Mouse (Mus musculus): ENCODE data around the gene Mylk3. TPM values are rescaled to one million over a fixed set of nuclear protein-coding genes. Genes with fewer than 3 reads are reported as not detected.

Gene Mylk3
- polyA plus RNA-seq, 1 experiment, result 0.14 TPM

- TF ChIP-seq CTCF (IDR thresholded peaks at IDR 0.05; ENCODE audit: borderline replicate concordance, extremely low read depth, insufficient read depth, insufficient read length) (no peak), POLR2A (IDR thresholded peaks at IDR 0.05; ENCODE audit: borderline replicate concordance, extremely low read depth, insufficient read depth, insufficient read length, poor library complexity, severe bottlenecking) (no peak)
- no peak for DNase-seq (ENCODE audit: low read depth)
Observed at GRCm38 (mm10) chr8:85380824-85381209, 5.3 kb downstream of the Mylk3 start.

- DNase-seq (ENCODE audit: low read depth), result no peak
- TF ChIP-seq CTCF (IDR thresholded peaks at IDR 0.05; ENCODE audit: borderline replicate concordance, extremely low read depth, insufficient read depth, insufficient read length) (no peak), POLR2A (IDR thresholded peaks at IDR 0.05; ENCODE audit: borderline replicate concordance, extremely low read depth, insufficient read depth, insufficient read length, poor library complexity, severe bottlenecking) (no peak)
Observed at GRCm38 (mm10) chr8:85380123-85380823, 5.9 kb downstream of the Mylk3 start.

- peak; percentile 39 for DNase-seq (ENCODE audit: low read depth)
- TF ChIP-seq POLR2A (IDR thresholded peaks at IDR 0.05; ENCODE audit: borderline replicate concordance, extremely low read depth, insufficient read depth, insufficient read length, poor library complexity, severe bottlenecking), result no peak
- no peak for TF ChIP-seq CTCF (IDR thresholded peaks at IDR 0.05; ENCODE audit: borderline replicate concordance, extremely low read depth, insufficient read depth, insufficient read length)
Observed at GRCm38 (mm10) chr8:85379142-85379781, 6.9 kb downstream of the Mylk3 start.

- DNase-seq (ENCODE audit: low read depth), result no peak
- TF ChIP-seq CTCF (IDR thresholded peaks at IDR 0.05; ENCODE audit: borderline replicate concordance, extremely low read depth, insufficient read depth, insufficient read length) (no peak), POLR2A (IDR thresholded peaks at IDR 0.05; ENCODE audit: borderline replicate concordance, extremely low read depth, insufficient read depth, insufficient read length, poor library complexity, severe bottlenecking) (no peak)
Observed at GRCm38 (mm10) chr8:85376516-85376915, 9.6 kb downstream of the Mylk3 start.

- DNase-seq (ENCODE audit: low read depth), result no peak
- TF ChIP-seq POLR2A (IDR thresholded peaks at IDR 0.05; ENCODE audit: borderline replicate concordance, extremely low read depth, insufficient read depth, insufficient read length, poor library complexity, severe bottlenecking) (no peak), CTCF (IDR thresholded peaks at IDR 0.05; ENCODE audit: borderline replicate concordance, extremely low read depth, insufficient read depth, insufficient read length) (no peak)
Observed at GRCm38 (mm10) chr8:85374286-85374685, 11.9 kb downstream of the Mylk3 start.

- TF ChIP-seq CTCF (IDR thresholded peaks at IDR 0.05; ENCODE audit: borderline replicate concordance, extremely low read depth, insufficient read depth, insufficient read length) (no peak), POLR2A (IDR thresholded peaks at IDR 0.05; ENCODE audit: borderline replicate concordance, extremely low read depth, insufficient read depth, insufficient read length, poor library complexity, severe bottlenecking) (no peak)
- no peak for DNase-seq (ENCODE audit: low read depth)
Observed at GRCm38 (mm10) chr8:85373435-85374039, 12.6 kb downstream of the Mylk3 start.

GRCm38 (mm10) chr8:85372465-85372839 lies 13.7 kb downstream of the Mylk3 start:
- no peak for DNase-seq (ENCODE audit: low read depth)
- TF ChIP-seq CTCF (IDR thresholded peaks at IDR 0.05; ENCODE audit: borderline replicate concordance, extremely low read depth, insufficient read depth, insufficient read length) (no peak), POLR2A (IDR thresholded peaks at IDR 0.05; ENCODE audit: borderline replicate concordance, extremely low read depth, insufficient read depth, insufficient read length, poor library complexity, severe bottlenecking) (no peak)

GRCm38 (mm10) chr8:85371736-85372464 lies 14.2 kb downstream of the Mylk3 start:
- no peak for DNase-seq (ENCODE audit: low read depth)
- TF ChIP-seq POLR2A (IDR thresholded peaks at IDR 0.05; ENCODE audit: borderline replicate concordance, extremely low read depth, insufficient read depth, insufficient read length, poor library complexity, severe bottlenecking) (no peak), CTCF (IDR thresholded peaks at IDR 0.05; ENCODE audit: borderline replicate concordance, extremely low read depth, insufficient read depth, insufficient read length) (no peak)

- TF ChIP-seq CTCF (IDR thresholded peaks at IDR 0.05; ENCODE audit: borderline replicate concordance, extremely low read depth, insufficient read depth, insufficient read length), result no peak
- TF ChIP-seq POLR2A (IDR thresholded peaks at IDR 0.05; ENCODE audit: borderline replicate concordance, extremely low read depth, insufficient read depth, insufficient read length, poor library complexity, severe bottlenecking), result no peak
- no peak for DNase-seq (ENCODE audit: low read depth)
Observed at GRCm38 (mm10) chr8:85365176-85365575, 21.0 kb downstream of the Mylk3 start.

GRCm38 (mm10) chr8:85364628-85365027 lies 21.5 kb downstream of the Mylk3 start:
- no peak for DNase-seq (ENCODE audit: low read depth)
- no peak for TF ChIP-seq POLR2A (IDR thresholded peaks at IDR 0.05; ENCODE audit: borderline replicate concordance, extremely low read depth, insufficient read depth, insufficient read length, poor library complexity, severe bottlenecking)
- TF ChIP-seq CTCF (IDR thresholded peaks at IDR 0.05; ENCODE audit: borderline replicate concordance, extremely low read depth, insufficient read depth, insufficient read length), result no peak

- TF ChIP-seq CTCF (IDR thresholded peaks at IDR 0.05; ENCODE audit: borderline replicate concordance, extremely low read depth, insufficient read depth, insufficient read length), result no peak
- TF ChIP-seq POLR2A (IDR thresholded peaks at IDR 0.05; ENCODE audit: borderline replicate concordance, extremely low read depth, insufficient read depth, insufficient read length, poor library complexity, severe bottlenecking), result no peak
- no peak for DNase-seq (ENCODE audit: low read depth)
Observed at GRCm38 (mm10) chr8:85363406-85363805, 22.7 kb downstream of the Mylk3 start.

Data from brain, embryonic 14.5 days (tissue).